Mouse (Mus musculus): Measurements from ENCODE around the gene Jdp2.

GRCm38 (mm10) chr12:85686466-85687216, 87.8 kb downstream of the Jdp2 start, which contains the start of gene Batf:
- no peak for TF ChIP-seq CTCF (IDR thresholded peaks at IDR 0.05; ENCODE audit: low read depth, low read length)
- no peak for TF ChIP-seq POLR2A (IDR thresholded peaks at IDR 0.05; ENCODE audit: extremely low read depth, insufficient read depth, low read length)

Measured in liver, adult 2 months (tissue).